Comparison of ENCODE assay signal across 19 mouse cellular contexts in genomic region chr12:117269310-117269709, GRCm38 (mm10).
A peak's percentile ranks its signal among the peaks of the same experiment; 100 is the strongest.
DNase-seq lines count a peak whose midpoint lies in the region; ATAC-seq and TF ChIP-seq lines count a peak whose summit lies in the region.
"Had no signal": no experiment of that assay in that cellular context is flagged by ENCODE, and none has a peak within 500 bp of the region (broad histone marks: within the 10 kb centered on the region; RNA-seq: fewer than 3 reads in every experiment).

No protein-coding gene starts in this region.

- ATAC-seq in forebrain, embryonic 15.5 days (replicated peaks), result no peak
- no peak for ATAC-seq in hindbrain, embryonic 15.5 days (ENCODE audit: low FRiP score, low read depth)
- peak; percentile 34; the same call in 1 of the 2 replicates for ATAC-seq in midbrain, embryonic 14.5 days (ENCODE audit: low FRiP score, low TSS enrichment)

- H3K27ac ChIP-seq in forebrain, embryonic 15.5 days (replicated peaks), result peak overlapping the region; percentile 35
- peak overlapping the region; percentile 66; the same call in 1 of the 2 replicates for H3K27ac ChIP-seq in hindbrain, embryonic 15.5 days (replicated peaks)
- peak overlapping the region; percentile 84 for H3K27ac ChIP-seq in midbrain, embryonic 14.5 days (replicated peaks; ENCODE audit: low read depth, low read length)
- H3K27ac ChIP-seq: embryonic facial prominence, embryonic 12.5 days; heart, embryonic 10.5 days had no signal

- H3K4me1 ChIP-seq in forebrain, embryonic 15.5 days, result peaks cover 26% of the 10 kb centered on the region
- peaks cover 40% of the 10 kb centered on the region for H3K4me1 ChIP-seq in hindbrain, embryonic 15.5 days (replicated peaks)
- peaks cover 58% of the 10 kb centered on the region for H3K4me1 ChIP-seq in midbrain, embryonic 14.5 days (ENCODE audit: control insufficient read depth, insufficient read depth, low read length)

- DNase-seq in brain, embryonic 14.5 days (ENCODE audit: low read depth), result peak; percentile 77
- DNase-seq in midbrain, embryonic 14.5 days, result peak; percentile 72
- DNase-seq in kidney, postnatal 14 days, result no peak
- no peak for DNase-seq in urinary bladder, postnatal 14 days (ENCODE audit: low spot score)
- no peak for DNase-seq in adrenal gland, postnatal 25 days
- DNase-seq: adrenal gland, adult 2 months; cerebellum, adult 9-10 months; gastrocnemius, postnatal 25 days; kidney, adult 11 months; lung, adult 18-20 months; lung, postnatal 36 days; spleen, adult 18-20 months; thymus, postnatal 25 days had no signal

- WGBS in forebrain, embryonic 15.5 days, result 43% methylated on average over 4 of the region's 4 CpGs
- 33% methylated on average over 4 of the region's 4 CpGs for WGBS in hindbrain, embryonic 15.5 days
- 11% methylated on average over 4 of the region's 4 CpGs for WGBS in midbrain, embryonic 14.5 days

- TF ChIP-seq CTCF in brain, embryonic 14.5 days (IDR thresholded peaks at IDR 0.05; ENCODE audit: borderline replicate concordance, extremely low read depth, insufficient read depth, insufficient read length), result no peak

- no peak overlapping the region for H3K9ac ChIP-seq in forebrain, embryonic 15.5 days (replicated peaks)
- no peak overlapping the region for H3K9ac ChIP-seq in hindbrain, embryonic 15.5 days
- H3K9ac ChIP-seq in midbrain, embryonic 14.5 days (replicated peaks; ENCODE audit: low read length), result no peak overlapping the region
- H3K9ac ChIP-seq: embryonic facial prominence, embryonic 12.5 days had no signal

- H3K27me3 ChIP-seq in forebrain, embryonic 15.5 days, result no peaks in the 10 kb centered on the region
- H3K27me3 ChIP-seq in hindbrain, embryonic 15.5 days, result no peaks in the 10 kb centered on the region
- no peaks in the 10 kb centered on the region for H3K27me3 ChIP-seq in midbrain, embryonic 14.5 days (ENCODE audit: control insufficient read depth, insufficient read depth, low read length)
- H3K27me3 ChIP-seq: embryonic facial prominence, embryonic 12.5 days had no signal

- no peak overlapping the region for H3K4me3 ChIP-seq in forebrain, embryonic 15.5 days
- H3K4me3 ChIP-seq in hindbrain, embryonic 15.5 days, result no peak overlapping the region
- no peak overlapping the region for H3K4me3 ChIP-seq in midbrain, embryonic 14.5 days (replicated peaks; ENCODE audit: low read depth, low read length)
- H3K4me3 ChIP-seq: embryonic facial prominence, embryonic 12.5 days; erythroblast, embryonic 14.5 days; heart, embryonic 10.5 days had no signal

- H3K9me3 ChIP-seq in forebrain, embryonic 15.5 days, result no peaks in the 10 kb centered on the region
- no peaks in the 10 kb centered on the region for H3K9me3 ChIP-seq in hindbrain, embryonic 15.5 days
- H3K9me3 ChIP-seq in midbrain, embryonic 14.5 days (ENCODE audit: control insufficient read depth, low read length), result no peaks in the 10 kb centered on the region
- H3K9me3 ChIP-seq: embryonic facial prominence, embryonic 12.5 days; heart, embryonic 10.5 days had no signal

- H3K36me3 ChIP-seq in forebrain, embryonic 15.5 days, result no peaks in the 10 kb centered on the region; the same call in 1 of the 2 replicates
- H3K36me3 ChIP-seq in hindbrain, embryonic 15.5 days, result no peaks in the 10 kb centered on the region
- peaks cover 55% of the 10 kb centered on the region for H3K36me3 ChIP-seq in midbrain, embryonic 14.5 days (ENCODE audit: control insufficient read depth, insufficient read depth, low read length)
- H3K36me3 ChIP-seq: embryonic facial prominence, embryonic 12.5 days; heart, embryonic 10.5 days had no signal

- no peak overlapping the region for H3K4me2 ChIP-seq in forebrain, embryonic 15.5 days (replicated peaks)
- no peak overlapping the region for H3K4me2 ChIP-seq in hindbrain, embryonic 15.5 days
- no peak overlapping the region for H3K4me2 ChIP-seq in midbrain, embryonic 14.5 days (ENCODE audit: low read length)
- H3K4me2 ChIP-seq: embryonic facial prominence, embryonic 12.5 days; liver, embryonic 11.5 days had no signal

- TF ChIP-seq POLR2A in brain, embryonic 14.5 days (IDR thresholded peaks at IDR 0.05; ENCODE audit: borderline replicate concordance, extremely low read depth, insufficient read depth, insufficient read length, poor library complexity, severe bottlenecking), result no peak

Comparison
In these comparisons a context has a peak if more than half of its experiments do, and no peak if none do; other contexts are left out.
1. DNase-seq: peak in brain, embryonic 14.5 days (single experiment) and midbrain, embryonic 14.5 days (single experiment); none in kidney, postnatal 14 days (single experiment), urinary bladder, postnatal 14 days (single experiment) and adrenal gland, postnatal 25 days (single experiment).
2. Peak in every context shown above with its lines, with median percentiles within 50 percentile points of each other: H3K27ac ChIP-seq.